Mouse (Mus musculus): ENCODE measurements around the gene Sparcl1. TPM values are rescaled to one million over a fixed set of nuclear protein-coding genes. Genes with fewer than 3 reads are reported as not detected.

The Sparcl1 gene
- polyA plus RNA-seq, 1 experiment, result 0.27 TPM

DNA sequence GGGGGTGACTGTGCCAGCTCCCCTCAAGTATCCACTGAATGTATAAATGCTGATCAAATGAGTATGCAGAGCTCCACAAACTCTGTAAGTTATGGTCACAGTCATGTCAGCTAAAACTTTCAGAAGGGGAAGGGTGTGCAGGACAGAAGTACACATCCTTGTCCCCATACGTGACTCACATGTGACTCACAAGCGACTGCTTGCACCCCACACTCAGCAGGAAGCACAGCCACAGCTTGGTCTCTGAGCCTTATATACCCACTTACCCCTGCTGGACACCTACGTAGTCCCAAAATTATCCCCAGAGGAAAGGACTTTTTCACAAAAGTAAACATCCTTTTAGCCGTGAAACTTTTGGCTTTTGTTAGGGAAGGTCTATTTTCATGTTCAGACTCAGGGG is 20.2 kb upstream of the Sparcl1 start:
- TF ChIP-seq CTCF (IDR thresholded peaks at IDR 0.05; ENCODE audit: low read depth, low read length) (no peak), POLR2A (IDR thresholded peaks at IDR 0.05; ENCODE audit: borderline replicate concordance, low read depth, low read length) (no peak)

DNA sequence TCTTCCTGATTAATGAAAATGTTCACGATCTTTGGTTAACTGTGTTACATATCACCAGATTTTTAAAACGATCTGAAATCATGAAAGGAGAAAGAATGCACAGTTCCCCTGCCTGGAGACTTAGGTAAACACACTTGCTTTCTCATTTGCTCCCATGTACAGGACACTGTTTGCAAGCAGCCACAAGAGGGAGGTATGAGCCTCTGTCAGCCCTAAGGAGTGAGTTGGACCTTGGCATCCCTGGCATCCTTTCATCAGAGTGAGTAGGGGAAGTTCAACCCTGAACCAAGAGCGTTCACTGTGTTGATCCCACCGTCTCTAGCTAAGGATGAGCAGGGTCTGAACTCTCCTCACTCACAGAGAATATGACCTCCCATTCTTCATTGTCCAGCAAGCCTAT is 18.0 kb upstream of the Sparcl1 start:
- Histone ChIP-seq H3K27ac (ENCODE audit: insufficient read depth, low read depth, low read length) (no peak overlapping the region), H3K4me3 (ENCODE audit: insufficient read depth, low read length) (no peak overlapping the region), H3K4me1 (ENCODE audit: control insufficient read depth, insufficient read depth, low read length) (no peaks in the 10 kb centered on the region)
- TF ChIP-seq CTCF (IDR thresholded peaks at IDR 0.05; ENCODE audit: low read depth, low read length), result no peak
- TF ChIP-seq POLR2A (IDR thresholded peaks at IDR 0.05; ENCODE audit: borderline replicate concordance, low read depth, low read length), result no peak

More for the DNA sequence above, 20.2 kb upstream of the Sparcl1 start:
- H3K4me1 ChIP-seq (ENCODE audit: control insufficient read depth, insufficient read depth, low read length), result no peaks in the 10 kb centered on the region
- H3K4me3 ChIP-seq (ENCODE audit: insufficient read depth, low read length), result no peak overlapping the region
- no peak overlapping the region for H3K27ac ChIP-seq (ENCODE audit: insufficient read depth, low read depth, low read length)

GRCm38 (mm10) chr5:104130891-104131290 is 17.4 kb upstream of the Sparcl1 start:
- no peak overlapping the region for H3K4me3 ChIP-seq (ENCODE audit: insufficient read depth, low read length)
- TF ChIP-seq POLR2A (IDR thresholded peaks at IDR 0.05; ENCODE audit: borderline replicate concordance, low read depth, low read length), result no peak
- no peak for TF ChIP-seq CTCF (IDR thresholded peaks at IDR 0.05; ENCODE audit: low read depth, low read length)
- H3K4me1 ChIP-seq (ENCODE audit: control insufficient read depth, insufficient read depth, low read length), result no peaks in the 10 kb centered on the region
- H3K27ac ChIP-seq (ENCODE audit: insufficient read depth, low read depth, low read length), result no peak overlapping the region

- no peak for TF ChIP-seq POLR2A (IDR thresholded peaks at IDR 0.05; ENCODE audit: borderline replicate concordance, low read depth, low read length)
- no peak for TF ChIP-seq CTCF (IDR thresholded peaks at IDR 0.05; ENCODE audit: low read depth, low read length)
- Histone ChIP-seq H3K27ac (ENCODE audit: insufficient read depth, low read depth, low read length) (no peak overlapping the region), H3K4me3 (ENCODE audit: insufficient read depth, low read length) (no peak overlapping the region), H3K4me1 (ENCODE audit: control insufficient read depth, insufficient read depth, low read length) (no peaks in the 10 kb centered on the region)
These were observed 14.9 kb upstream of the Sparcl1 start for GRCm38 (mm10) chr5:104128281-104129031.

- no peak overlapping the region for H3K4me3 ChIP-seq (ENCODE audit: insufficient read depth, low read length)
- H3K27ac ChIP-seq (ENCODE audit: insufficient read depth, low read depth, low read length), result no peak overlapping the region
- no peaks in the 10 kb centered on the region for H3K4me1 ChIP-seq (ENCODE audit: control insufficient read depth, insufficient read depth, low read length)
- TF ChIP-seq CTCF (IDR thresholded peaks at IDR 0.05; ENCODE audit: low read depth, low read length) (no peak), POLR2A (IDR thresholded peaks at IDR 0.05; ENCODE audit: borderline replicate concordance, low read depth, low read length) (no peak)
These were observed 13.8 kb upstream of the Sparcl1 start for GRCm38 (mm10) chr5:104127351-104127750.

DNA sequence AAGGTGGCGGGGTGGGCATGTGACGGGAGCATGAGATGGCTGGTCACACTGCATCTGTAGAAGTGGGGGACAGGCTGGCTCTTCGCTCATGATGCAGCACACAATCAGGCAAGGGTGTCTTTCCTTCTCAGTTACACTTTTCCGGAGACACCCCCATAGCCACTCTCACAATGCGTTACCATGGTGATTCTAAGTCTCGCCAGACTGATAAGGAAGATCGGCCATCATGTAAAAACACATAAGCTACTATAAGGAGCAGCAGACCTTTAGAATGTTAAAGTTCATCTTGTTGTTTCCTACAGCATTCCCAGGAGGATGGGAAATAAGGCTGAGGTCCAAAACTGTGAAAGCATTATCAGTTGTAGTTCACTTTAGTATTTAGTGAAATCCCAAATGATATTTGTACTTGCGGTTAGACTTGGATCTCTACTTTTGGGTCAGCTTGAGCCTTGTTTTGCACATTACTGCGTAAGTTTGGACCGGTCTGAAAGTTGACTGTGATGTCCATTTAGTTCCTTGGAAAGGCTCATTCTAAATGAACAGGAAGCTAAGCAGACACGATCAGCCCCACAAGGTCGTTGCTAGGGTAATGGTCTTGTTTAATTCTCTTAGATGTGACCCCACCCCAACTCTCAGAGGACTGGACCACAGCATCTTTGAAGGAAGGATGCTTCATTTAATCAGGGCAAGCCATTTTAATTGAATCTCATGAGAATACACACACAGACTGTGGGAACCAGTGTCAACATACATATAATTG is 13.2 kb upstream of the Sparcl1 start:
- Histone ChIP-seq H3K4me1 (ENCODE audit: control insufficient read depth, insufficient read depth, low read length) (no peaks in the 10 kb centered on the region), H3K27ac (ENCODE audit: insufficient read depth, low read depth, low read length) (no peak overlapping the region), H3K4me3 (ENCODE audit: insufficient read depth, low read length) (no peak overlapping the region)
- TF ChIP-seq POLR2A (IDR thresholded peaks at IDR 0.05; ENCODE audit: borderline replicate concordance, low read depth, low read length) (no peak), CTCF (IDR thresholded peaks at IDR 0.05; ENCODE audit: low read depth, low read length) (no peak)

DNA sequence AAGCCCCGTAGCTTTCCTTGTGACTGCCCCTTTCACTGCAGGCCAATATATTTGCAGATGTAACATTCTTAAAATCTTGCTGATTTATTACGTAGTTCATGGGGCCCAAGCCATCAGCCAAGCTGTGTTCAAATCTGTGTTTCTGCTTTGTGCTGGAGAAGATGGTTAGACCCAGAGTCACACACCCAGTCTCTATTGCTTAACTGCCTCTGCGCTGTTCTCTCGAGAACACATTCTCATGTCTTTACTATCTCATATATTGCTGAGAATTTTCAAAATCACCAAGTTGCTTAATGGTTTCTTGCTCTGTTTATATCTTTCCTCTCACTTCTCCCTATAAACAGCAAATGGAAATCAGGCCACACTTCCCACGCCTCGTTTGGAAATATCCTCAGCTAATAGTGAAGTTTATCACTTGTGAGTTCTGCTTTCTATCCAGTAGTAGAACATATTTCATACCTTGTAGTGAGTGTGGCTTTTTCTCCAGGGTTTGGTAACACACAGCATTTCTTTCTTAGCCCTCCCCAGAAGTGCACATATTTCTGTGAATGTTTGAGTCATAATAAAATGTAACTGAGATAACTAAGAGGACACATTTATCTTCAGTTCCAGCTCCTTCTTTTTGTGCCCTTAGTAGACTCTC is 10.6 kb upstream of the Sparcl1 start:
- Histone ChIP-seq H3K4me3 (ENCODE audit: insufficient read depth, low read length) (no peak overlapping the region), H3K4me1 (ENCODE audit: control insufficient read depth, insufficient read depth, low read length) (no peaks in the 10 kb centered on the region), H3K27ac (ENCODE audit: insufficient read depth, low read depth, low read length) (no peak overlapping the region)
- no peak for TF ChIP-seq POLR2A (IDR thresholded peaks at IDR 0.05; ENCODE audit: borderline replicate concordance, low read depth, low read length)
- no peak for TF ChIP-seq CTCF (IDR thresholded peaks at IDR 0.05; ENCODE audit: low read depth, low read length)

DNA sequence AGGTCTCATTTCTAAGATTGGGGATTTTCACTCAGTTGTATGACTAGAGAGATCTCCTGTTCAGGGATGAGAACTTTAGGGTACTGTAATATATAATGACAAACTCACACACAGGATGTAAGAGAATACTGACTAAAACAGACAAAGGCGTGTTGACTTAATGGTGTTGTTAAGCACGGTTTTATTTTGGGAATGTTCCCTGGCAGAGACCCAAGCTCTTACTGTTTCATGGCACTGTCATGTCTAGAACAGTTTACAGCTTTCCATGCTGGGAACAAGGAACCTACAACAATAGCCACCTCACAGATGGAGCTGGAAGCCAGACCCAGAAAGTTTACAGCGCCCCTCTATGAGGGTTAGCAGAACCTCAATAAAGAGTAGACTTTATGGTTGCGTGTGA is 2.4 kb upstream of the Sparcl1 start:
- peaks cover 3% of the 10 kb centered on the region; the same call in 1 of the 2 replicates for H3K4me1 ChIP-seq (ENCODE audit: control insufficient read depth, insufficient read depth, low read length)
- no peak overlapping the region for H3K27ac ChIP-seq (ENCODE audit: insufficient read depth, low read depth, low read length)
- TF ChIP-seq POLR2A (IDR thresholded peaks at IDR 0.05; ENCODE audit: borderline replicate concordance, low read depth, low read length) (no peak), CTCF (IDR thresholded peaks at IDR 0.05; ENCODE audit: low read depth, low read length) (no peak)
- H3K4me3 ChIP-seq (ENCODE audit: insufficient read depth, low read length), result no peak overlapping the region

- no peak overlapping the region for H3K4me3 ChIP-seq (ENCODE audit: insufficient read depth, low read length)
- TF ChIP-seq POLR2A (IDR thresholded peaks at IDR 0.05; ENCODE audit: borderline replicate concordance, low read depth, low read length), result no peak
- TF ChIP-seq CTCF (IDR thresholded peaks at IDR 0.05; ENCODE audit: low read depth, low read length), result no peak
These were observed 1.6 kb upstream of the Sparcl1 start for GRCm38 (mm10) chr5:104115118-104115517.

More at GRCm38 (mm10) chr5:104115118-104115517, 1.6 kb upstream of the Sparcl1 start:
- Histone ChIP-seq H3K4me1 (ENCODE audit: control insufficient read depth, insufficient read depth, low read length) (peaks cover 3% of the 10 kb centered on the region; the same call in 1 of the 2 replicates), H3K27ac (ENCODE audit: insufficient read depth, low read depth, low read length) (no peak overlapping the region)

All from bone marrow macrophage, adult 2 months (primary cell).